Mouse (Mus musculus) heart, adult 18-20 months (tissue): ENCODE results near the gene Bcam. TPM values are rescaled to one million over a fixed set of nuclear protein-coding genes. Genes with fewer than 3 reads are reported as not detected.

ENCODE experiments used
- DNase-seq, 2 experiments: peaks; one replicate each; pipeline ENCODE4 v3.0.0; 2021 to 2022; ENCODE audit warnings: mixed read lengths in 1 of 2
- total RNA-seq, 2 experiments: library from RNA; stranded (reverse); gene quantifications; 2 replicates each; pipeline ENCODE4 v1.2.3; 2021

The Bcam gene
- total RNA-seq, 2 experiments from 2014 or later: 192 to 199 TPM

GRCm38 (mm10) chr7:19753587-19753986 lies 17.2 kb downstream of the Bcam start:
- peak; percentile 63 to 82 for DNase-seq

GRCm38 (mm10) chr7:19752652-19753051 lies 18.2 kb downstream of the Bcam start:
- DNase-seq: peak in 1 of 2 experiments; percentile 36

- DNase-seq: peak in 1 of 2 experiments; percentile 46
Measured at GRCm38 (mm10) chr7:19751070-19751383, 19.8 kb downstream of the Bcam start.

DNA sequence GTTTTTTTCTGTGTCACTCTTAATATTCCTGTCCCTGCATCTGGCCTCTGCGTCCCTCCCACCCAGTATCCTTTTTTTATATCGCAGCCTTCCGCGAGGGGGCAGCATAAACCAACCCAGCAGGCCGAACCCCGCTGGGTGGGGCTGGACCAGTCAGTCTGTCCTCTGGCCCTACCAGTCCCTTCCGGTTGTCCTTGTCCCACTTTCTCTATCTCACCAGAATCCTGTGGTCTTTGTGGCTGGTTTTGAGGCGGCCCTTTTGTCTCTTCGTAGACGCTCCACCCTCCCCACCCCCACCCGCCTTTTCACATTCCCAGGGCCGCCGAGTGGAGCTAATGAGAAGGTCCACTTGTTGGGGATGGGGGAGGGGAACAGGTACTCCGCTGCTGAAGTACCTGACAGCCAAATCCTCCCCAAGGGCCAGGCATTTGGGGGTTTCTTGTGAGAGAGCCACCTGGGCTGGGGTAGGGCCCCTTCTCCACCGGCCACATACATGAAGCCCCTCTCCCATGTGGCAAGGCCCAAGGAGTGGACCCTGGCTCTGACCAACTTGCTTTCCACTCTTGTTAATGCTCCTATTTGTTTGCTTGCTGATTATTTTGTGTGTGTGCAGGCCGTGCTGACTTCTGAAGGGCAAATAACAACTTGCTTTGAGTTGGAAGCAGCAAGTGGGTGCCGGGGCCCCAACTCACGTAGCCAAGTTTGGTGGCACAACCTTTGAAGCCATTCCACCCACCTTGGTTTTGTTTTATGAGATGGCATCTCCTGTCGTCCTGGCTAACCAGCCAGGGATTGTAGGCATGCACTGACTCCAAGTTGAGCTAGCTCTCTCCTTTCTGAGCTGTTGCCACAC lies 20.4 kb downstream of the Bcam start, which contains the start of gene Nectin2:
Nectin2 (minus strand) TSS at position 267 of the 853 bp plus-strand sequence.
- peak; percentile 94 for DNase-seq

- DNase-seq: peak; percentile 98
Measured at GRCm38 (mm10) chr7:19749389-19750216, 21.2 kb downstream of the Bcam start.

DNA sequence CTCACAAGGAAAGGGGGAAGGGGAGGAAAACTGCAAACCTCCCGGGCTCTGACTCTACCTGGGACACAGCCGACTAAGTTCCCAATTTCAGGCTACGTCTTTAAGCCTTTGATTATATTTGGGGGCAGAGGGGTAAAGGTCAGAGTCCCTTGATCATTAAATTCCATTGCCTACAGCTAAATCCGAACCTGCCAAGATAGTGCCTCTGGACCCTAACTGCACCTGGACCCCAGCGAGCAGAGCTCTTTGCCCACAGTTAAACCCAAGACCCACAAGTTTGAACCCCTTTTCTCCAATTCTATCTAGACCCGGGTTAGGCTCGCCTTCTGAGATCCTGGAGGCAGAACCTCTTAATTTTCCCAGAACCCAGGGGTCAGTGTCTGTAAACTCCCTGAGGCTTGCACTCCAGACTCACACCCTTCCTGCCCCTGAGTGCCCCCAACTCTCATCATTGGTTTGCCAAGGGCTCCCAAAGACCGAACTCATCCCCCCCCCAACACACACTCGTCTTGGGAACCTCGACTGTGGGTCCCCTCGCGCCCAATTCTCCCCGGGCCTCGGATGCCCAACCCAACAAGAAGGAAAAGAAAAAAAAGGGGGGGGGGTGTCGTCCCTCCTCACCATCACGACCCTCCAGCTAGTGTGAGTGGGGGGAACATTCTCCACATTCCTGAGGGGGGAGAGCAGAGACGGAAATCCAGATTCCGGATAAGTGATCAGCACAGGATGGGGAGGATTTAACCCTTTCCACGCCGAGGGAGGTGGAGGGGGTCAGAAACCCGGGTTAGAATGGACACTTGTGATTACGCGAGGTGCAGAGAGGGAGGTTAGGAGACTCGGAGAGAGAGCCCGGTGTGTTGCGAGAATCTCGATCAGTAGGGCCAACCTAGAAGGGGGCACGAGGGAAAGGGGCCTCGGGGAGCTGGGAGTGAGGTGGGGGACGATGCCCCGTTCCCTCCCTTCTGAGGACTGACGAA lies 22.3 kb downstream of the Bcam start:
- no peak for DNase-seq

DNA sequence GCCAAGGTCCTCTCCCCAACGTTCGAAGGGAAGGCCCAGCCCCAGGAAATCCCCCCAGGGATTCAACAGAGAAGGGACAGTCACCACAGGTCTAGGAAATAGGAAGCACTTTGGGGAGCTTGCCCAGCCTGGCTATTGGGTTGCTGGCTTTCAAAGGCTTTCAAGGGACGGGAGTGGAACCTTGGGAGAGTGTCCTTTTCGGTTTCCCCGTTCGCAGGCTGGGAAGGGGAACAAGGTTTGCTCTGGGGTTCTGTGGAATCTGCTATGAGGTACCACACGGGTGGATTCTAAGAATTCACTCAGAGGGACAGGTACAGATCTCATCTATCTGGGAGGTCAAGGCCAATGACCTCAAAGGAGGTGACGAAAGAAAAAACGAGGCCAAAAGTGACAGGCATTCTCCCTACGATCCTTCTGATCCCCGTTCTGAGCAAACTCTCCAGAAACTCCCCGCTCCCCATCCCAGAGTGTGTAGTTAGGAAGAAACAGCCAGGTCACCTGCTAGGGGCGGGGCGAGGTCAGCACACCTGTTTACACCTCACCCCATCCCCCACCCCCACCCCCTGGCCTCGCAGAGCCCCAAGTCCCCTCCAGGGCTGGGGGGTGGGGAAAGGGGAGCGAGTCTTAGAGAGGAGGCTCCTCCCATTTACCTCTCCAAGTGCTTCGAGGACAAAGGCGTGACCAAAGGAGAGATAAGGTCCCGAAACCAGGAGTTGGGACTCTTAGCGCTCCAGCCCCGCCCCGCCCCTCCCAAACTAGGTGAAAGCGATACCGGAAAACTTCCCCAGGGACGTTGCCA lies 23.2 kb downstream of the Bcam start:
- no peak for DNase-seq

GRCm38 (mm10) chr7:19746426-19747201 lies 24.2 kb downstream of the Bcam start:
- DNase-seq: no peak

GRCm38 (mm10) chr7:19745971-19746370 lies 24.8 kb downstream of the Bcam start:
- DNase-seq: no peak

GRCm38 (mm10) chr7:19744590-19745385 lies 26.0 kb downstream of the Bcam start:
- DNase-seq: peak; percentile 76 to 89

GRCm38 (mm10) chr7:19743791-19744190 lies 27.0 kb downstream of the Bcam start:
- DNase-seq: no peak

DNA sequence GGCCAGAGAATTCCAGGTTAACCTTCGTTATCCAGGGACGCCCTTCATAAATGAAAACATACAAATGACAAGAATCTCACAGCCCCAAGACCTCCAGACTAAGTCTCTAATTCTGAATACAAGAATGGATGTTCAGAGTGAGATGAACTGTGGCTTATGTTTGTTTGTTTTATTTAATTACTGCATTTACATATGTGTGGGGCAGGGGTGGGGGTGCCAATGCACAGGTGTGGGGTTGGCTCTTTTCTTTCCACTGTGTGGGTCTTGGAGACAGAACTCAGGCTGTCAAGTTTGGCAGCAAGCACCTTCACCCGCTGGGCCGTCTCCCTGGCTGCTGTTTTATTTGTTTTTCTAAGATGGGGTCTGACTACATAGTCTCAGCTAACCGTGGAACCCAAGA lies 28.3 kb downstream of the Bcam start:
- no peak for DNase-seq

- peak in 1 of 2 experiments; percentile 25 for DNase-seq
Measured at GRCm38 (mm10) chr7:19741329-19742031, 29.3 kb downstream of the Bcam start.

DNA sequence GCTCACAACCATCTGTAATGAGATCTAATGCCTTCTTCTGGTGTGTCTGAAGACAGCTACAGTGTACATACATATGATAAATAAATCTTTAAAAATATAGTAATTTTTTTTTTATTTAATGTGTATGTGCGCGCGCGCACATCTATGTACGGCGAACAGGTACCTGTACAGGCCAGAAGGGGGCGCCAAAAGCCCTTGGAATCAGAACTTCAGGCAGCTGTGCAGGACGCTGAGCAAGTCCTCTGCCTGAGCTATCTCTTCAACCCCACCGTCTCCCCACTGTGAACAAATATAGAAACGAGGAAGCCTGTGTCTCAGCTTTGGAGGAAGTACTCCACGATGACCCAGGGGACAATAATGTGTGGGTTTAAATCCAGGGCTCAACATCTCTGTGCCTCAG lies 30.5 kb downstream of the Bcam start:
- DNase-seq: no peak

DNA sequence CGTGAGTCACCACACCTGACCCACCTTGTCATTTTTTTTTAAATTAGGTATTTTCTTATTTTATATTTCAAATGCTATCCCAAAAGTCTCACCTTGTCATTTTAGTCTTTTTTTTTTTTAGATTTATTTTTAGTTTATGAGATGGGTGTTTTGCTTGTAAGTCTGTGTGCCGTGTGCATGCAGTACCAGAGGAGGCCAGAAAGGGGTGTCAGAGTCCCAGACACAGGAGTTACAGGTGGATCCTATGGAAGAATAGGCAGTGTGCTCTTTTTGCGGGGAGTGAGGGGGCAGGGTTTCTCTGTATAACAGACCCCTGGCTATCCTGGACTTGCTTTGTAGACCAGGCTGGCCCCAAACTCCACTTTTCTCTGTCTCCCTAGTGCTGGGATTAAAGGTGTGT lies 32.0 kb downstream of the Bcam start:
- no peak for DNase-seq

DNA sequence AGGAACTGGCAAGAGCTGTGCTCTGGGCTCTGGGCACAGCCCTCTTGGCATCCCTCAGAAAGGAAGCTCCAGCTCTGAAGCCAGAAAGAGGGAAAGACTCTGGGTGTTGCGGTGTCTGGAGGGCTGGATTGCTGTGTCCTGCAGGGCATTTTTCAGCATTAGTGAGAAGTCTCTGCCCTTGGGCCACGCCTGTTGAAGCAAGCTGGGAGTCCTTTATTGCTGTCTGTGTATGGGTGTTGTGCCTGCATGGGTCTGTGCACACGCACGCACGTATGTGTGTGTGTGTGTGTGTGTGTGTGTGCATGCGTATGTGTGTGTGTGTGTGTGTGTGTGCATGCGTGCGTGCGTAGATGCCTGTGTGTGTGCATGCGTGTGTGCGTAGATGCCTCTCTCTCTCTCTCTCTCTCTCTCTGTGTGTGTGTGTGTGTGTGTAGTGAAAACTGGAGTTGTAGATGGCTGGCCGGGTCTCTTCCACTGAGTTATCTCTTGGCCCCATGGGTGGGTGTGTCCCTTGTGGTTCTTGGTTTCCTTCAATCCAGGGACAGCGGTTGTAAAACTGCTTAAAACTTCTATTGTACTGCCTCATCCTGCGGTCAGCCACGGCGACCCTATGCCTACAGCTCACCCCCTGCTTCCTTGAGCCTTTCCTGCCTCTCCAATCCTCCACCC lies 34.3 kb downstream of the Bcam start:
- DNase-seq: no peak

DNA sequence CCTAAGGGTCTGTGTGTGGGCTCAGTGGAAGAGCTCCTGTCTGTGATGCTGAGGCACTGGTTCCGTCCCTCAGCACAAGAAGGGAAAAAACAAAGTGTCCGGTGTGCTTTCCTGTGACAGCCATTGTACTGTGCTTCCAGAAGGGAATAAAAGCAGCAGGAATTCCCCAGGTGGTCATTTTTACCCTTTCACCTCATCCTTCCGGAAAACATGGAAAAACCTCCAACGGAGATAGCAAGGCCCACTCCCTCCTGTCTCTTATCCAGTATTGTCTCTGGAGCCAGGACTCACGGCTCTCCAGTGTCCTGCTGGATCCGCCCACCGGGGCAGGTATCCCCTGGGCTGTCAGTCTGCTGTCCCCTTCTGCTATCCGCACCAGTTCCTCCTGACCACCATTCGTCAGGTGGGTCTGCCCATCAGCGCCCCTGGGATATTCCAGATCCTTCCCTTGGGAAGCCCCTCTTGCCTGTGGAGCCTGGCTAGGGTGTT lies 36.6 kb downstream of the Bcam start:
- DNase-seq: peak in 1 of 2 experiments; percentile 48

GRCm38 (mm10) chr7:19726541-19726940 lies 44.3 kb downstream of the Bcam start:
- no peak for DNase-seq
